Mouse (Mus musculus) embryonic facial prominence, embryonic 13.5 days (tissue): Measurements from ENCODE around the gene Ccr2. TPM values are rescaled to one million over a fixed set of nuclear protein-coding genes. Genes with fewer than 3 reads are reported as not detected.
"Not testable (repeated sequence)": the region's sequence is repeated elsewhere in the genome, so short reads cannot be mapped to it uniquely, and the experiment has no call there.

Source experiments
- ATAC-seq: fragments of 200-750 bp; cut with Nextera tagmentation; 2 replicates; pipeline ENCODE4 v1.8.0; 2017; ENCODE audit warnings: low read depth; ENCODE audit not compliant: insufficient number of reproducible peaks, insufficient read depth, low FRiP score, low TSS enrichment
- H3K27ac ChIP-seq: fragments of 300-500 bp; sonication (generic); 2 replicates; pipeline ENCODE4 v1.5.1; 2015; ENCODE audit warnings: moderate library complexity, mild to moderate bottlenecking, inconsistent platforms
- H3K27me3 ChIP-seq: fragments of 300-500 bp; sonication (generic); 2 replicates; pipeline ENCODE4 v1.6.1; 2015; ENCODE audit warnings: mild to moderate bottlenecking, inconsistent platforms
- H3K36me3 ChIP-seq: fragments of 300-500 bp; sonication (generic); 2 replicates; pipeline ENCODE4 v1.6.1; 2015; ENCODE audit warnings: mild to moderate bottlenecking, inconsistent platforms
- H3K4me1 ChIP-seq: fragments of 300-500 bp; sonication (generic); 2 replicates; pipeline ENCODE4 v1.6.1; 2015; ENCODE audit warnings: inconsistent platforms
- H3K4me2 ChIP-seq: fragments of 300-500 bp; sonication (generic); 2 replicates; pipeline ENCODE4 v1.6.1; 2015; ENCODE audit warnings: moderate library complexity, mild to moderate bottlenecking, inconsistent platforms
- H3K4me3 ChIP-seq: fragments of 300-500 bp; sonication (generic); 2 replicates; pipeline ENCODE4 v1.5.1; 2015; ENCODE audit warnings: mild to moderate bottlenecking, inconsistent platforms
- H3K9ac ChIP-seq: fragments of 300-500 bp; sonication (generic); 2 replicates; pipeline ENCODE4 v1.6.1; 2015; ENCODE audit warnings: mild to moderate bottlenecking, inconsistent platforms
- H3K9me3 ChIP-seq: fragments of 300-500 bp; sonication (generic); 2 replicates; pipeline ENCODE4 v1.6.1; 2016; ENCODE audit warnings: inconsistent platforms
- WGBS: fragments of 180-500 bp; shearing (Covaris S2); methylation state at CpG from one replicate; pipeline ENCODE4 v1.1.7; 2015; ENCODE audit warnings: mixed read lengths; 5-methylcytosine and 5-hydroxymethylcytosine counted together
- polyA plus RNA-seq: library from polyadenylated mRNA; unstranded; fragments of >200 nt; fragmentation: Nextera tagmentation; extraction: Ambion mirVana; gene quantifications from 2 replicates; pipeline ENCODE4 v1.2.1, GENCODE M21; 2015

Ccr2 gene
- polyA plus RNA-seq: 1.8 and 2.0 TPM in 2 replicates

DNA sequence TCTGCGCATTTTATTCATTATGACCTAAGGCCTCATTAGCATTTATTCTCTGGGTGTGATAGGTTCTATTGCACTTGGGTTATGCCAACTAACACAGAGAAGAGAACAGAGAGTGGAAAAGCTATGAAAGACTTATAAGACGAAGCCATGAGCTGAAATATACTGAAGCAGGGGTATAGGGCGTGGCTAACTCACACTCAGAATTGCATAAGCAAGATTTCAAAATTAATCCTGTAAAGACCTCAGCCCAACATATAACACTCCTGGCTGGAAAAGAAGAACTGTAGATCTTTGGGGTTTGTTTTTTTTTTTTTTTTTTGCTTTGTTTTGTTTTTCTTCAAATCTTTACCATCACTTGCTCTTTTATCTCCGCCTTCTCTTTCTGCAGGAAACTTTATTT, at the start of gene Ccr2:
Gene Ccr2 (plus strand): TSS at position 228 of the 400 bp plus-strand sequence.
- no peak within 1 kb of the TSS for H3K27ac ChIP-seq
- 82% methylated on average over 4 of the region's 4 CpGs for WGBS
- no peaks in the 10 kb centered on the region for H3K36me3 ChIP-seq
- H3K27me3 ChIP-seq: no peaks in the 10 kb centered on the region
- no peak for ATAC-seq
- H3K4me3 ChIP-seq: no peak within 1 kb of the TSS
- no peak within 1 kb of the TSS for H3K9ac ChIP-seq
- H3K4me2 ChIP-seq: no peak within 1 kb of the TSS
- no peaks in the 10 kb centered on the region for H3K4me1 ChIP-seq
- no peaks in the 10 kb centered on the region for H3K9me3 ChIP-seq

DNA sequence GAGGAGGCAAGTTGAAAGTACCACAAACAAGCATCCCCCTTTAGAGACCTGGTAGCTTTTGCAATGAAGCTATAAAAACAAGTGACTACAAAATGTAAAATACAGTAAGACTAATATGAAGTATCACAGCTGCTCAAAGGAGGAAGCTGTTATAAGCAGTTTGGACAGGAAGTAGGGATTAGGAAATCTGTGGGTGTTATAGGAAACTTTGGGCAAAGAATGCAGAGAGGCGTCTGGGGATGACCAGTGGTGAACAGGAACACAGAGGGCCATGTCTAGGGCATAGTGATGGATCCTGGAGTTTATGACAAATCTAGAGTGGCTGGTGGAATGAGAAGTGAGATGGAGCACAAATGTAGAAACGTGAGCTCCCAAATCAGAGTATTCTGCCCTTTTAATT, 48.2 kb upstream of the Ccr2 start:
- no peak overlapping the region for H3K9ac ChIP-seq
- no peak overlapping the region for H3K4me2 ChIP-seq
- H3K36me3 ChIP-seq: no peaks in the 10 kb centered on the region
- no peak overlapping the region for H3K27ac ChIP-seq
- H3K27me3 ChIP-seq: no peaks in the 10 kb centered on the region
- 59% methylated on average over 2 of the region's 2 CpGs for WGBS
- H3K4me1 ChIP-seq: no peaks in the 10 kb centered on the region
- ATAC-seq: no peak
- H3K4me3 ChIP-seq: no peak overlapping the region
- no peaks in the 10 kb centered on the region for H3K9me3 ChIP-seq

DNA sequence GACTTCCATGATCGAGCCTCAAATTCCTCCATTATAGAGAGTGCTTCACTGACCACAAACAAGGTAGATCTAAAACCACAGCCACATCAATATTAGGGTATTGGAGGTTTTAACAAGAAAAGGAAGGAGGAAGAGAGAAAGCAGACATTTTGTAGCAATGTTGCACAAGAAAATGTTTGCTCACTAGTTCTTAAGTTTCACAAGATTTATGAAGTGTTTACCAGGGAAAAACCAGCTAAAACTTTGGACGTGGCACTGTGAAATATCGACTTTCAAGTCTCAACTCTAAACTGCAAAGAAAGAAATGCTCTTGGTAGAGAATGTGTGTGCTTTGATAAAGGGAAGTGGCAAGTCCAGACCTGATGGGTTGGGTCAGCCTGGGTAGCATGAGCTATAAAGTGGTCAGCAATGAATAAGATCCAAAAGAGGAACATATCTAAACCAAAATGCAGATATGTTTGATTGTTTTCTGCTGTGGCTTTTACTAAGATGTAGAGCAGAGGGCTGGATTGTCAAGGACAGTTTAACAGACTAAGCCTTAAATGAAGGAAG, 45.5 kb upstream of the Ccr2 start:
- Histone ChIP-seq H3K9ac (no peak overlapping the region), H3K27me3 (no peaks in the 10 kb centered on the region), H3K4me3 (no peak overlapping the region), H3K4me1 (no peaks in the 10 kb centered on the region), H3K9me3 (no peaks in the 10 kb centered on the region), H3K27ac (no peak overlapping the region), H3K36me3 (no peaks in the 10 kb centered on the region), H3K4me2 (no peak overlapping the region)
- no peak for ATAC-seq
- WGBS: 76% methylated on average over 3 of the region's 3 CpGs

DNA sequence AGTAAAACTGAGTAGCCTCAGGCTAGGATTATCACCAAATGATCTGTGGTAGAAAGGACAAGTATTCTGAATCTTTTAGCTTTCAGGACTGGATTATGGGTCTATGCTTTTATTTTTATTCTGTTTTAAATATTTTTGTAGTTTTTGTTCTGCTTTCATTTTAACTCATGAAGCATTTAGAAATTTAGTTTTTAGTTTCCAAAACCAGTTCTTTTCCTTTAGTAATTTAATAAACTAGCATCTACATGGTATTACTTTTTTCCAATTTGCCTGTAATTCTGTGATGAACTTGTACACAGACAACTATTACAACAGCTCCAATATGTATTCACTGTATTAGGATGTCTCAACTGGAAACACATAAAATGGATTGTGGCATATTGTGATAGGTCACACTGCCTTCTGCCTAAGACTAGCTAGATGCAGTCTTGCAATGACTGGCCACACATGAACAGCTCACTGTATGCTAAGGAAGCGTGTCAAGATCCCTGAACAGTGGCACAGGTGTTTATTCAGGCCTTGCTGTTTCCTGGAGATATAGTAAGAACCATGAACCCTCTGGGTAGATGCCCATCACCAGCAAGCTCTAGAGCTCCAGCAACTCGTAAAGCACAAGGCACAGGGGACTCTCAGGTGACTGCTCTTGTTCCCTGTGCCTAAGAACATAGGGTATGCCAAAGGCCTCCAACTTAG, 41.9 kb upstream of the Ccr2 start:
- no peak for ATAC-seq
- no peaks in the 10 kb centered on the region for H3K4me1 ChIP-seq
- WGBS: 68% methylated on average over 2 of the region's 2 CpGs
- no peak overlapping the region for H3K4me3 ChIP-seq
- H3K27ac ChIP-seq: no peak overlapping the region
- no peak overlapping the region for H3K9ac ChIP-seq
- H3K27me3 ChIP-seq: no peaks in the 10 kb centered on the region
- no peak overlapping the region for H3K4me2 ChIP-seq
- H3K9me3 ChIP-seq: no peaks in the 10 kb centered on the region
- H3K36me3 ChIP-seq: no peaks in the 10 kb centered on the region

DNA sequence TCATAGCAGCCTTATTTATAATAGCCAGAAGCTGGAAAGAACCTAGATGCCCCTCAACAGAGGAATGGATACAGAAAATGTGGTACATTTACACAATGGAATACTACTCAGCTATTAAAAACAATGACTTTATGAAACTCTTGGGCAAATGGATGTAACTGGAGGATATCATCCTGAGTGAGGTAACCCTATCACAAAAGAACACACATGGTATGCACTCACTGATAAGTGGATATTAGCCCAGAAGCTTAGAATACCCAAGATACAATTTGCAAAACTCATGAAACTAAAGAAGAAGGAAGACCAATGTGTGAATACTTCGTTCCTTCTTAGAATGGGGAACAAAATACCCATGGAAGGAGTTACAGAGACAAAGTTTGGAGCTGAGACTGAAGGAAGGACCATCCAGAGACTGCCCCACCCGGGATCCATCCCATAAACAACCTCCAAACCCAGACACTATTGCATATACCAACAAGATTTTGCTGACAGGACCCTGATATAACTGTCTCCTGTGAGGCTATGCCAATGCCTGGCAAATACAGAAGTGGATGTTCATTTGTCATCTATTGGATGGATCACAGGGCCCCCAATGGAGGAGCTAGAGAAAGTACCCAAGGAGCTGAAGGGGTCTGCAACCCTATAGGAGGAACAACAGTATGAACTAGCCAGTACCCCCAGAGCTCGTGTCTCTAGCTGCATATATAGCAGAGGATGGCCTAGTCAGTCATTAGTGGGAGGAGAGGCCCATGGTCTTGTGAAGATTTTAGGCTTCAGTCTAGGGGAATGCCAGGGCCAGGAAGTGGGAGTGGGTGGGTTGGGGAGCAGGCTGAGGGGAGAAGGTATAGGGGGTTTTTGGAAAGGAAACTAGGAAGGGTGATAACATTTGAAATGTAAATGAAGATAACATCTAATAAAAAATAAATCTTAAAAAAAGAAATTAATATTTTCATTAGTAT, 40.0 kb upstream of the Ccr2 start:
- not testable (repeated sequence) for ATAC-seq, H3K27ac ChIP-seq, H3K4me2 ChIP-seq, H3K9ac ChIP-seq, H3K36me3 ChIP-seq, H3K9me3 ChIP-seq, H3K4me1 ChIP-seq, H3K27me3 ChIP-seq, H3K4me3 ChIP-seq
- WGBS: 63% methylated on average over 3 of the region's 3 CpGs

DNA sequence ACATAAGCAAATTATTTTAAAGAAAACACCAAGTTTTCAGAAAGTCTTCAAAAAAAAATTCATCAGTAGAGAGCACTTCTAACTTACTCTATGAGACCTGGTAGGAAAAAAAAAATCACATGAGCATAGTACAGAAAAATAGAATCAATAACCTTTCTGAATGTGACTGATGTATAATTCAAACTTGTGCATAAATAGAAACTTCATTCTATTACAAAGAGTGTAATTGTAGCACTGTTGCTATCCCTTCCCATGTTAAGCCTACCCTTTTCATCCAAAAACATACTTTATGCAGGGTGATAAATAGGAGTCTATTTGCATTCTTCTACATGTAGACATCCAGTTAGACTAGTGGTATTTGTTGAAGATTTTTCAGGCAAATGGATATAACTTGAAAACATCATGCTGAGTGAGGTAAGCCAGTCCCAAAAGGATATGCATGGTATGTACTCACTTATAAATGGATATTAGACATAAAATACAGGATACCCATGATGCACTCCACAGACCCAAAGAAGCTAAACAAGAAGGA, 35.1 kb upstream of the Ccr2 start:
- H3K9ac ChIP-seq: no peak overlapping the region
- H3K27me3 ChIP-seq: no peaks in the 10 kb centered on the region
- ATAC-seq: no peak
- H3K4me3 ChIP-seq: no peak overlapping the region
- H3K4me1 ChIP-seq: no peaks in the 10 kb centered on the region
- no peaks in the 10 kb centered on the region for H3K9me3 ChIP-seq
- no peaks in the 10 kb centered on the region for H3K36me3 ChIP-seq
- H3K4me2 ChIP-seq: no peak overlapping the region
- no peak overlapping the region for H3K27ac ChIP-seq

DNA sequence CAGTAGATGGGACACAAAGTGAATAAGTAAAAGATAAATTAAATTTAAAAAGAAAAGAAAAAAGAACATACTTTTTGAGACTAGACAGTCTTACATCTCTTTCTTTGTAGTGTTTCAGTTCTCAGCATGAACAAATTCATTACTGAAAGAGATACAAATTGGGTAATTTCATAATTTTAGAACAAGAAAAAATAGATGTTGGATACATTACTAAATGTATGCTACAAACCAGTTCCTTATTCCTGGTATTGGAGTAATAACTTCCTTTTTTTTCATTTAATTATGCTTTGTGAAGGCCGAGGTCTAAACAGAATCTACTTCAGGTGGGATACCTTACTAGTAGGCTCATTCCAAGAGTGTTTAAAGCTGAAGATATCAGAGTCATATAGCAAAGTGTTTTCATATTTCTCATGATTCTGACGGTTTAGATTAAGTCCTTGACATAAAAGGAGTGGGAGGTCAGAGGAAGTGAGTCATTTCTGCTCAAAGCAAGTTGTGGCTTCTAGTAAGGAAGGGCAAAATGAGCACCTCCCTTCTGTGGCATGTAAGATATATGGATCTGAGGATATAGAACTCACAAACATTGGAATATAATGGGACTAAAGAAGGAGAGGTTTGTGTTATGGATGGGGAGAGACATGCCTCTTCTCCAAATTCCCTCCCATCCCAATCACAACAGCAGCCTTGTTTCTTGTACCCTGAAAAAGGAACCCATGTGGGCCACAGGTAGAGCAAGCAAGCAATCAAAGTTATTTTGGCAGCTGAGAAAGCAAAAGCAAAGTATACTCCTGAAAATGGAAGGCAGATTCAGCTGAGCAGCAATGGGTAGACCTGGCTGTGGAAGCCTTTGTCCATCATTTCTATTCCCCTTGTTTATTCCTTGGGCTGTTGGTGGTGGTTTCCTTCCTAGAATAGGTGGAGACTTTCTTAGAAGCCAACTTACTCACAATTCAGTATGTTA, 33.4 kb upstream of the Ccr2 start:
- Histone ChIP-seq H3K9me3 (no peaks in the 10 kb centered on the region), H3K9ac (no peak overlapping the region), H3K4me2 (no peak overlapping the region), H3K27ac (no peak overlapping the region), H3K4me3 (no peak overlapping the region), H3K27me3 (no peaks in the 10 kb centered on the region), H3K36me3 (no peaks in the 10 kb centered on the region), H3K4me1 (no peaks in the 10 kb centered on the region)
- ATAC-seq: no peak
- 53% methylated on average over 2 of the region's 2 CpGs for WGBS

DNA sequence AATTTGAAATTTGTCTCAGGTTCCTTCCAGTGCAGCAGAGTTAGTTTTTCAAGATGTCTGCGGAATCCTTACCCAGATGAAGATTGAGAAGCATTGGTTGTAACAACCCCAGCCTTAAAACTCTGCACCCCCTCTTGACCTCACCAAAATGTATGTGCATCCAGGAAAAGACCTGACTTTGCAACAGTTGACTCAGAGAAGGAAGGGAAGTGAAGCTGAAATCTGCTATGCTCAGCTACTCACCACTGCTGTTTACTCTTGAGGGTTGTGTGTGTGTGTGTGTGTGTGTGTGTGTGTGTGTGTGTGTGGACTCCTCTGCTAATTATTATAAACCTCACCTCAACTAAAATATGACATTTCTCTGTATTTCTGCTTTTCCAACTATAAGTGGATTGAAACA, 30.2 kb upstream of the Ccr2 start:
- no peaks in the 10 kb centered on the region for H3K9me3 ChIP-seq
- no peak overlapping the region for H3K4me3 ChIP-seq
- H3K4me2 ChIP-seq: no peak overlapping the region
- no peak overlapping the region for H3K27ac ChIP-seq
- H3K36me3 ChIP-seq: no peaks in the 10 kb centered on the region
- H3K4me1 ChIP-seq: no peaks in the 10 kb centered on the region
- no peak overlapping the region for H3K9ac ChIP-seq
- 68% methylated on average over 1 of the region's 1 CpGs for WGBS
- ATAC-seq: no peak
- H3K27me3 ChIP-seq: no peaks in the 10 kb centered on the region

DNA sequence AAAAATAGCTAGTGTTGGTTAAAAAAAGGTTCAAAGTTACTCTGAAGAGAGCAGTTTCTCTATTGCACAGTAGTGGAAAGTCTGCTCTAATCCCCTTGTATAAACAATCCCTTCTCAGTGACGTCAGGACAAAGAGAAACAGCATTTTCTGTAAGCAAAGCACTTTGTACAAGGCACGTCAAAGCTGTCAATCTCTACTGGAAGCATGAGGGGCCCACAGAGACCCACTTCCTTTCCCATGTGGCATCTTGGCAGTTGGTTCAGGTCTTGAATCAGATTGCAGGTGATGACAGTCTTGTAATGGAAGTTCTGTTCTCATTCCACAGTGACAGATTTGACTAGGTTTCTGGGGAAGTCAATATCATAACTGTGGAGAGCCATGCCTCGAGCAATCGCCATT, 21.9 kb upstream of the Ccr2 start:
- no peak overlapping the region for H3K9ac ChIP-seq
- H3K36me3 ChIP-seq: no peaks in the 10 kb centered on the region
- H3K27me3 ChIP-seq: no peaks in the 10 kb centered on the region
- no peaks in the 10 kb centered on the region for H3K9me3 ChIP-seq
- WGBS: 62% methylated on average over 4 of the region's 4 CpGs
- no peak overlapping the region for H3K4me3 ChIP-seq
- H3K27ac ChIP-seq: no peak overlapping the region
- ATAC-seq: no peak
- no peak overlapping the region for H3K4me2 ChIP-seq
- no peaks in the 10 kb centered on the region for H3K4me1 ChIP-seq

DNA sequence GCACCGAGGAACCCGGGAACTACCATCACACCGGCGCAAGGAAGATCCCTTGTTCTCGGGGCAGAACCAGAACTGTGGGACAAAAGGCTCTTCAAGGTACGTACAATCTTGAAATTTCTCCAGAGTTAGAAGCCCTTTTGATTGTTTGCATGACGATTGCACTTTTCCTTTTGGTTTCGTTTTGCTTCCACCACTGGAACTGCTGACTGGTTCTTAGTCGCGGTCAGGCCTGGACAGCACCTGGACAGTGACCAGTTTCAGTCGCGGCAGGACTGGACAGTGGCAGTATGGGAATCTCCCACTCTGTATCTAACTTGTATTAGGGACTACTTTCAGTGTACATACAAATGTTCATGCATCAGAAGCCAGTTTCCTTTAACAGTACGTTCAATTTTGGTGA, 21.3 kb upstream of the Ccr2 start:
- H3K4me1 ChIP-seq, ATAC-seq, H3K4me3 ChIP-seq, H3K27ac ChIP-seq, H3K9me3 ChIP-seq, H3K36me3 ChIP-seq, H3K9ac ChIP-seq, H3K4me2 ChIP-seq, H3K27me3 ChIP-seq: not testable (repeated sequence)
- WGBS: 94% methylated on average over 13 of the region's 13 CpGs

DNA sequence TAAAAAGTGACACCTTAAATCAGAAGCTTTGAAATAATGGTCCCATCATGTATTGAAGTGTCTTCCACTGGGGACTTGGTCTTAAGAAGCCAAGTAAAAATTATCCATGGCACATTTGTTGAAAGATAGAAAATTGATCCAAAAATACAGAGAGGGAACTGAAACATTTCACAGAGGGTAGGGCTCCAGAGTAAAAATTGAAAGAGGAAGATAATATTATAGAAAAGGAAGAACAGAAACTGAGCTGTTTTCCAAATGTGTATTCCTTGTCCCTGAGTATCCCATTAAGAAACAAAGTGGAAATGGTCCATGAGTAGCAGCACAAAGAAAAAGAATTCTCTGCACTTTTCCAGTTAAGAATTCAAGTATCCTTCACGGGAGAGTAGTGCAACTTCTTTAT, 11.3 kb upstream of the Ccr2 start:
- ATAC-seq: no peak

More for the DNA sequence above, 11.3 kb upstream of the Ccr2 start:
- Histone ChIP-seq H3K9me3 (no peaks in the 10 kb centered on the region), H3K4me3 (no peak overlapping the region), H3K36me3 (no peaks in the 10 kb centered on the region), H3K4me1 (no peaks in the 10 kb centered on the region), H3K27ac (no peak overlapping the region), H3K9ac (no peak overlapping the region), H3K4me2 (no peak overlapping the region), H3K27me3 (no peaks in the 10 kb centered on the region)
- WGBS: 88% methylated on average over 1 of the region's 1 CpGs
